Mouse (Mus musculus) lung, adult 2 months (tissue): ENCODE results near the gene Gorab.

Experiments
- CTCF ChIP-seq: fragments of 200-500 bp; IDR thresholded peaks from 2 replicates; pipeline ENCODE4 v1.5.1; 2011; ENCODE audit warnings: mild to moderate bottlenecking, low read length, control low read depth; ENCODE audit not compliant: insufficient read depth
- POLR2A ChIP-seq: fragments of 200-500 bp; IDR thresholded peaks from 2 replicates; pipeline ENCODE4 v1.6.1; 2011; ENCODE audit warnings: low read depth, mild to moderate bottlenecking, control low read depth, low read length, borderline replicate concordance; ENCODE audit errors: extremely low read depth

DNA sequence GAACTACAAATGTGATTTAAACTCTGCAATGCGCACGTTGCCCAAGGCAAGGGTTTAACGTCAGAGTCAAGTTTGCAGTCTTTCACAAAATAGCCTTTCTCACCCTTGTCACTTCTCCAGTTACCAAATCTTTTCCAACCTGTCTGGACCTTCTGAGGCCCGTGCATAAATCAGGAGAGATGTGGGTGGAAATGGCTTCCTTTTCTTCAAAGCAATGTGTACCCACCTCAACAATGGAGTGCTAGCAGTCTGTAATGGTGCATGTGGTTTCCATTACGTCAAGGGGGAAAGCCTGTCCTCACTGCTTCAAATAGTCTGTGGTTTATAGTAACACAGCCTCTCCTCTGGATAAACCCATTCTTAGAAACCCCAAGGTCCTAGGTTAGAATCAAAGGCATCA lies 29.0 kb downstream of the Gorab start:
- TF ChIP-seq CTCF (no peak), POLR2A (no peak)
